Mouse (Mus musculus): ENCODE measurements at regions not wholly inside any gene's neighbourhood (a gene's known extent, or its start where the extent isn't known, plus 50 kb on each side); places are given as distances from the start of the nearest gene placed in this dataset.

DNA sequence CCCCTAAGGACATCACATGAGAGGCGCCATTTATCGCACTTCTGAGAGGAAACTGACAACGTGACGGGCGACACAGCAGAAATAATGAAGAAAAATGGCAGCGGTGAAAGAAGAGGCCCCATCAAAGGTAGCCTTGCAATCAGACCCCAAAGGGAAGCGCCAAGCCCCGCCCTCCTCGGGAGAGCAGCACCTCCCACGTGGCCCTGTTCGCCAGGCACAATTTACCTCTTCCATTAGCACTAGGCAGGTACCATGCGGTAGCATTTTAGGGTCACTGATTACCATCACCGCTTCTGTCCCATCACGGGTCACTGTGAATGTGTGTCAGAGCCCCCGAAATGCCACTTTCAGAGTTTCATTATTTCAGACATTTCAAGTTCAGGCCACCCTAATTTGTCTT lies 69.7 kb upstream of the Cadm1 start:
- TF ChIP-seq MAFK (IDR thresholded peaks at IDR 0.05; ENCODE audit: insufficient replicate concordance, low read length) (no peak), ZMIZ1 (IDR thresholded peaks at IDR 0.05; ENCODE audit: low read depth, low read length) (no peak), NRF1 (IDR thresholded peaks at IDR 0.05; ENCODE audit: low read depth, low read length) (no peak), POLR2A (IDR thresholded peaks at IDR 0.05; ENCODE audit: low read depth, low read length) (no peak), MAX (IDR thresholded peaks at IDR 0.05; ENCODE audit: low read length) (no peak), UBTF (IDR thresholded peaks at IDR 0.05; ENCODE audit: low read depth, low read length) (no peak), CTCF (conservative IDR thresholded peaks at IDR 0.05 in 1 of 2, IDR thresholded peaks at IDR 0.05 in 1 of 2; ENCODE audit: low read depth in 2 of 2, low read length in 2 of 2) (no peak), NELFE (IDR thresholded peaks at IDR 0.05; ENCODE audit: low read depth, low read length) (no peak)
